Mouse (Mus musculus): ENCODE data around the gene 9330182O14Rik. TPM values are rescaled to one million over a fixed set of nuclear protein-coding genes. Genes with fewer than 3 reads are reported as not detected.

Gene 9330182O14Rik
- total and polyA plus RNA-seq, 3 experiments: not detected

- Histone ChIP-seq H3K4me1 (ENCODE audit: insufficient read depth, low read depth, low read length) (no peaks in the 10 kb centered on the region), H3K27me3 (ENCODE audit: insufficient read depth, low read length) (no peaks in the 10 kb centered on the region), H3K4me3 (ENCODE audit: low read depth, low read length) (no peak overlapping the region), H3K9me3 (replicated peaks) (no peaks in the 10 kb centered on the region), H3K36me3 (replicated peaks) (no peaks in the 10 kb centered on the region)
- DNase-seq (ENCODE audit: low spot score) (no peak), ATAC-seq (ENCODE audit: extremely low read depth, insufficient number of reproducible peaks, low FRiP score, poor library complexity, severe bottlenecking) (no peak)
- TF ChIP-seq GATA2 (IDR thresholded peaks at IDR 0.05; ENCODE audit: borderline replicate concordance, low read depth, low read length) (no peak), TAL1 (conservative IDR thresholded peaks at IDR 0.05; ENCODE audit: low read depth, low read length) (no peak), GATA1 (IDR thresholded peaks at IDR 0.05; ENCODE audit: borderline replicate concordance, low read length) (no peak), CTCF (IDR thresholded peaks at IDR 0.05; ENCODE audit: low read depth, low read length) (no peak), POLR2AphosphoS5 (IDR thresholded peaks at IDR 0.05; ENCODE audit: insufficient replicate concordance, low read depth, low read length) (no peak)
Measured at GRCm38 (mm10) chr15:40157683-40158082, 23.5 kb downstream of the 9330182O14Rik start.

DNA sequence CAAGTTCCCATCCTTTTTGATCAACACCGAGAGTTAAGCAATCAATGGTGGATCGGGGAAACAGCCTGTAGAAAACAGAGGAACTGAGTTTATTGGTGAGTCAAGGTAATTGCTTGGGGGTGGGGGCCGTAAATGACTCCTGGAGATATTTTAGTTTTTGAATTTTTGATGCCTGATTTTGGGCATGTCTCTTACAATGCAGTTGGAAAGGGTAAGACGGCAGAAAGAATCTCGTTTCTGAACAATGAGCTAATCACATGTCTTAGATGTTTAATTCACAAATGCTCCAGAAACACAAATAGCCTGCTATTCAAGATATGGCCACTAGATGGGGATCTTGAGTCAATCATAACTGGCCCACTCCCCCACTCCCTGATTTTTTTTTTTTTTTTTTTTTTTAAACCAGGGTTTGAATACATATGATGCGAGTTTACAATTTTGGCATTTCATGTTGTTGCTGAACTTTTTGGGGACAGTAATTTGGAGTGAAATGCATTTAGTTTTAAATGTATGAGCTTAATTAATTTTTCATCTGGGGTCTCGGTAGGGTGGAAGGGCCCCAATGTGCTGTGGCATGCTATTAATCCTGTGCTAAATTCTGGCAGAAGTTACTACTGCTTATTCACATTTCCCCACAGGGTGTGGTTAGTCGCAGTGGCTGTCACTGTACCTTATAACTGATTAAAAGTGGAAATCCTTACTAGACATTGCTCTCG, 32.6 kb downstream of the 9330182O14Rik start:
- ATAC-seq (ENCODE audit: extremely low read depth, insufficient number of reproducible peaks, low FRiP score, poor library complexity, severe bottlenecking) (no peak), DNase-seq (ENCODE audit: low spot score) (peak; percentile 6)
- 0 out of 2 replicates have a peak, but pooled peaks have one; percentile 45 for TF ChIP-seq CTCF (IDR thresholded peaks at IDR 0.05; ENCODE audit: low read depth, low read length)
- TF ChIP-seq TAL1 (conservative IDR thresholded peaks at IDR 0.05; ENCODE audit: low read depth, low read length): no peak
- H3K36me3 ChIP-seq (replicated peaks): no peaks in the 10 kb centered on the region
- no peaks in the 10 kb centered on the region for H3K4me1 ChIP-seq (ENCODE audit: insufficient read depth, low read depth, low read length)
- H3K4me3 ChIP-seq (ENCODE audit: low read depth, low read length): no peak overlapping the region
- H3K27me3 ChIP-seq (ENCODE audit: insufficient read depth, low read length): peaks cover 4% of the 10 kb centered on the region; the same call in 1 of the 2 replicates
- H3K9me3 ChIP-seq (replicated peaks): no peaks in the 10 kb centered on the region

DNA sequence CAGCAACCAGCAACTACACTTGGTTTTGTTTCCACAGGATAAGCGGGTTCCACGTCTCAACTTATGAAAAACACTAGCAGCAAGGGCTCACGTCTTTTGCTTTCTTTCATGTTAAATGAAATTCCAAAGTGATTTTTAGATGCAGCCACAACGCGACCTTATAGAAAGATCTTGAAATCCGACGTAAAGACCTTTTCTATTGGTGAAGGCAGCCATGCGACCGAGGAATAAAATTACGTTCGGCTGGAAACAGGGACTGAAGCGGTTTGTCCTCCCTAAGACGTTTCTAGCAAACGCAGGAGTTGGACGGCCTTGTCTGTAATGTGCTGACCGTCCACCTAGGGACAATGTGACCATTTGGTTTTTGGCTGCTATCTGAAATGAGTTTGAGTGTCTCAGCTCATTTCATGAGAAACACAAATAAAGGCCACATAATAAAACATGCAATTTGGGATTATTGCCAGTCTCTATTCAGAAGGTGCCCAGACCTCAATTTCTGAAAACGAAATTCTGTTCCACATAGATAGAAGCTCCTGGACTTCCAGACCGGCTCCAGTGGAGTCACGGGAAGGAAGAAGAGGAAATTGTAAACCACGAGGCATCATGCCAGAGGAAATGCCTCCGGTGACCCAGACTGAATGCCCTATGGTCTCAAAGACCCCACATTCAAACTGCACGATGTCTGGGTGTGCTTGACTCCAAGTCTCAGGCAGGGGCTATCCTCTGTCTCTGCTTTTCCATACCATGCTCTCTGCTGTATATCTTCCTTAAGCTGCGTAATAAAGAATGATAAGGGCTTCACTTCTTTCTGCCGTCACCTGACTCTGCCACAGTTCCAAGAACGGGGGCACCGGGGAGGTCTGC, 33.3 kb downstream of the 9330182O14Rik start:
- H3K27me3 ChIP-seq (ENCODE audit: insufficient read depth, low read length): peaks cover 4% of the 10 kb centered on the region; the same call in 1 of the 2 replicates

GRCm38 (mm10) chr15:40168140-40168688, 34.0 kb downstream of the 9330182O14Rik start:
- no peak for ATAC-seq (ENCODE audit: extremely low read depth, insufficient number of reproducible peaks, low FRiP score, poor library complexity, severe bottlenecking)
- H3K9me3 ChIP-seq (replicated peaks): no peaks in the 10 kb centered on the region

More for the DNA sequence above, 33.3 kb downstream of the 9330182O14Rik start:
- Histone ChIP-seq H3K4me1 (ENCODE audit: insufficient read depth, low read depth, low read length) (no peaks in the 10 kb centered on the region), H3K4me3 (ENCODE audit: low read depth, low read length) (no peak overlapping the region), H3K9me3 (replicated peaks) (no peaks in the 10 kb centered on the region), H3K36me3 (replicated peaks) (no peaks in the 10 kb centered on the region)
- ATAC-seq (ENCODE audit: extremely low read depth, insufficient number of reproducible peaks, low FRiP score, poor library complexity, severe bottlenecking): no peak
- DNase-seq (ENCODE audit: low spot score): no peak
- no peak for TF ChIP-seq TAL1 (conservative IDR thresholded peaks at IDR 0.05; ENCODE audit: low read depth, low read length)
- no peak for TF ChIP-seq CTCF (IDR thresholded peaks at IDR 0.05; ENCODE audit: low read depth, low read length)
- TF ChIP-seq GATA1 (IDR thresholded peaks at IDR 0.05; ENCODE audit: borderline replicate concordance, low read length): no peak

DNA sequence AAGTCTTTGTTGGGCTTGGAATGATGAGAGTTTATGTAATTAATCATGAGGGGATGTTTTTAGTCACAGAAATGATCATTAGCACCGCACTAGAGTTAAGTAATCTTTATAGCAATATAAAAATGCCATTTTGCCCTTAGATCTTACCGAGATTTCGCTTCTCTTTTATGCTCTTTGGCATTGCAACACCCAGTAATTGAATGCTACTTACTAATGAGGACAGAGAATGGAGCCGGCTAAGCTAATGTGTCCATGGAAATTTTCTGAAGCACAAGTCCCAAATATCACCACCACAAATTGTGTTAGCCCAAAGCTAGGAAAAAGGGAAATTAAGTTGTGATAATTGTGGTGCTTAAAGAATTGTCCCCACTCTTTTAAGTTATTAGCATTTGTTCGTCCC, 34.9 kb downstream of the 9330182O14Rik start:
- TF ChIP-seq CTCF (IDR thresholded peaks at IDR 0.05; ENCODE audit: low read depth, low read length): no peak
- TF ChIP-seq GATA2 (IDR thresholded peaks at IDR 0.05; ENCODE audit: borderline replicate concordance, low read depth, low read length): no peak
- TF ChIP-seq TAL1 (conservative IDR thresholded peaks at IDR 0.05; ENCODE audit: low read depth, low read length): no peak
- no peak for TF ChIP-seq POLR2AphosphoS5 (IDR thresholded peaks at IDR 0.05; ENCODE audit: insufficient replicate concordance, low read depth, low read length)
- no peak for TF ChIP-seq GATA1 (IDR thresholded peaks at IDR 0.05; ENCODE audit: borderline replicate concordance, low read length)

More at GRCm38 (mm10) chr15:40168140-40168688, 34.0 kb downstream of the 9330182O14Rik start:
- DNase-seq (ENCODE audit: low spot score): no peak
- Histone ChIP-seq H3K4me3 (ENCODE audit: low read depth, low read length) (no peak overlapping the region), H3K4me1 (ENCODE audit: insufficient read depth, low read depth, low read length) (no peaks in the 10 kb centered on the region), H3K36me3 (replicated peaks) (no peaks in the 10 kb centered on the region), H3K27me3 (ENCODE audit: insufficient read depth, low read length) (peaks cover 4% of the 10 kb centered on the region; the same call in 1 of the 2 replicates)
- TF ChIP-seq GATA1 (IDR thresholded peaks at IDR 0.05; ENCODE audit: borderline replicate concordance, low read length) (no peak), CTCF (IDR thresholded peaks at IDR 0.05; ENCODE audit: low read depth, low read length) (no peak), GATA2 (IDR thresholded peaks at IDR 0.05; ENCODE audit: borderline replicate concordance, low read depth, low read length) (no peak), TAL1 (conservative IDR thresholded peaks at IDR 0.05; ENCODE audit: low read depth, low read length) (no peak), POLR2AphosphoS5 (IDR thresholded peaks at IDR 0.05; ENCODE audit: insufficient replicate concordance, low read depth, low read length) (no peak)

DNA sequence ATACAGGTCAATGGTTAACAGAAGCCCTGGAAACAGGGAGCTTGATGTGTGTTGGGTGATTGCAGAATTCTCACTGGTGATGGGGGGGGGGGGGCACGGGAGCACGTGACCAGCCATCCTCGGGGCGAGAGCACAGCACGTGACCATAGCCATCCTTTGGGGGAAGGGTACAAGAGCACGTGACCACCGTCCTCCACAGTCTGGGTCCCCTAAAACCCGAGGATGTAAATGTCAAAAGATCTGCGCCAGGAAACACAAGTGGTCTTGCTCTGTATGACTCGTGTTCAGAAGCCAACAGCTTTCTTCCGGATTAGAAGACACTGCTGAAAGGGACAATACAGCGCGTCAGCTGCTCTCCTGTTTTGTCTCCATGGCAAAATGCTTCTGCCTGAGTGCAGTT, 35.5 kb downstream of the 9330182O14Rik start:
- Histone ChIP-seq H3K4me3 (ENCODE audit: low read depth, low read length) (no peak overlapping the region), H3K36me3 (replicated peaks) (no peaks in the 10 kb centered on the region), H3K27me3 (ENCODE audit: insufficient read depth, low read length) (peaks cover 4% of the 10 kb centered on the region; the same call in 1 of the 2 replicates), H3K4me1 (ENCODE audit: insufficient read depth, low read depth, low read length) (no peaks in the 10 kb centered on the region), H3K9me3 (replicated peaks) (no peaks in the 10 kb centered on the region)
- ATAC-seq (ENCODE audit: extremely low read depth, insufficient number of reproducible peaks, low FRiP score, poor library complexity, severe bottlenecking) (no peak), DNase-seq (ENCODE audit: low spot score) (no peak)
- TF ChIP-seq TAL1 (conservative IDR thresholded peaks at IDR 0.05; ENCODE audit: low read depth, low read length) (no peak), GATA2 (IDR thresholded peaks at IDR 0.05; ENCODE audit: borderline replicate concordance, low read depth, low read length) (no peak), GATA1 (IDR thresholded peaks at IDR 0.05; ENCODE audit: borderline replicate concordance, low read length) (no peak), POLR2AphosphoS5 (IDR thresholded peaks at IDR 0.05; ENCODE audit: insufficient replicate concordance, low read depth, low read length) (no peak), CTCF (IDR thresholded peaks at IDR 0.05; ENCODE audit: low read depth, low read length) (no peak)

More for the DNA sequence above, 34.9 kb downstream of the 9330182O14Rik start:
- Histone ChIP-seq H3K9me3 (replicated peaks) (no peaks in the 10 kb centered on the region), H3K36me3 (replicated peaks) (no peaks in the 10 kb centered on the region), H3K27me3 (ENCODE audit: insufficient read depth, low read length) (peaks cover 4% of the 10 kb centered on the region; the same call in 1 of the 2 replicates), H3K4me3 (ENCODE audit: low read depth, low read length) (no peak overlapping the region), H3K4me1 (ENCODE audit: insufficient read depth, low read depth, low read length) (no peaks in the 10 kb centered on the region)
- ATAC-seq (ENCODE audit: extremely low read depth, insufficient number of reproducible peaks, low FRiP score, poor library complexity, severe bottlenecking): no peak
- no peak for DNase-seq (ENCODE audit: low spot score)

All from G1E (cell line).